Mouse (Mus musculus) hindbrain, postnatal 0 days (tissue): ENCODE data around the gene Vmn1r62. TPM values are rescaled to one million over a fixed set of nuclear protein-coding genes. Genes with fewer than 3 reads are reported as not detected.
"Not testable (repeated sequence)": the region's sequence is repeated elsewhere in the genome, so short reads cannot be mapped to it uniquely, and the experiment has no call there.

Experiments
- ATAC-seq: fragments of 200-750 bp; cut with Nextera tagmentation; 2 replicates; pipeline ENCODE4 v1.8.0; 2017; ENCODE audit warnings: mild to moderate bottlenecking, moderate TSS enrichment, moderate library complexity
- DNase-seq: peaks from one replicate; pipeline ENCODE4 v3.0.0-alpha.2; 2015; ENCODE audit warnings: low spot score
- H3K27ac ChIP-seq: fragments of 300-500 bp; sonication (generic); 2 replicates; pipeline ENCODE4 v1.5.1; 2014; ENCODE audit warnings: mild to moderate bottlenecking
- H3K27me3 ChIP-seq: fragments of 300-500 bp; sonication (generic); 2 replicates; pipeline ENCODE4 v1.6.1; 2014; ENCODE audit warnings: low read length, mixed read lengths; ENCODE audit not compliant: insufficient read depth
- H3K36me3 ChIP-seq: fragments of 300-500 bp; sonication (generic); 2 replicates; pipeline ENCODE4 v1.6.1; 2014; ENCODE audit warnings: low read length, mixed read lengths; ENCODE audit not compliant: insufficient read depth
- H3K4me1 ChIP-seq: fragments of 300-500 bp; sonication (generic); 2 replicates; pipeline ENCODE4 v1.6.1; 2014; ENCODE audit warnings: antibody characterized with exemption, low read length, mixed read lengths; ENCODE audit not compliant: insufficient read depth
- H3K4me2 ChIP-seq: fragments of 300-500 bp; sonication (generic); 2 replicates; pipeline ENCODE4 v1.6.1; 2014; ENCODE audit warnings: low read depth, mild to moderate bottlenecking, low read length, moderate library complexity, mixed read lengths
- H3K4me3 ChIP-seq: fragments of 300-500 bp; sonication (generic); 2 replicates; pipeline ENCODE4 v1.5.1; 2014; ENCODE audit warnings: low read length
- H3K9ac ChIP-seq: fragments of 300-500 bp; sonication (generic); replicated peaks from 2 replicates; pipeline ENCODE4 v1.6.1; 2014; ENCODE audit warnings: mild to moderate bottlenecking, low read length, moderate library complexity, mixed read lengths
- H3K9me3 ChIP-seq: fragments of 300-500 bp; sonication (generic); 2 replicates; pipeline ENCODE4 v1.6.1; 2016; ENCODE audit warnings: low read length, mixed read lengths
- WGBS: fragments of 180-500 bp; shearing (Covaris S2); extraction: QIAGEN DNeasy Blood & Tissue Kit; methylation state at CpG from one replicate; pipeline ENCODE4 v1.1.7; 2014; 5-methylcytosine and 5-hydroxymethylcytosine counted together
- polyA plus RNA-seq: library from polyadenylated mRNA; unstranded; fragments of >200 nt; fragmentation: Nextera tagmentation; extraction: Ambion mirVana; gene quantifications from 2 replicates; pipeline ENCODE4 v1.2.1, GENCODE M21; 2015
- total RNA-seq: library from RNA; depleted of rRNA; stranded (reverse); fragments of >200 nt; gene quantifications from 2 replicates; pipeline ENCODE4 v1.2.3, GENCODE M21; 2014; rRNA removed

Vmn1r62 gene
- total RNA-seq (not detected in 2 replicates), polyA plus RNA-seq (not detected in 2 replicates)

GRCm38 (mm10) chr7:5673331-5673730, at the start of gene Vmn1r62:
Gene Vmn1r62 (plus strand): TSS chr7:5673631.
- H3K4me3 ChIP-seq, H3K27me3 ChIP-seq, H3K4me2 ChIP-seq, ATAC-seq, DNase-seq, H3K4me1 ChIP-seq, H3K9ac ChIP-seq, H3K27ac ChIP-seq, H3K9me3 ChIP-seq, H3K36me3 ChIP-seq: not testable (repeated sequence)
- WGBS: no CpG with 5 or more reads among the region's 1 CpGs

Other genes with a start within 250 kb of the Vmn1r62 start
- gene Vmn1r59, start 216.9 kb upstream of the Vmn1r62 start, total RNA-seq: not detected in 2 replicates
- not detected in 2 replicates for gene Vmn1r59, start 216.9 kb upstream of the Vmn1r62 start, polyA plus RNA-seq
- gene Vmn2r28, start 179.7 kb upstream of the Vmn1r62 start, total RNA-seq: not detected in 2 replicates
- gene Vmn2r28, start 179.7 kb upstream of the Vmn1r62 start, polyA plus RNA-seq: not detected in 2 replicates
- gene Vmn1r60, start 126.3 kb upstream of the Vmn1r62 start, total RNA-seq: not detected in 2 replicates
- not detected in 2 replicates for gene Vmn1r60, start 126.3 kb upstream of the Vmn1r62 start, polyA plus RNA-seq
- gene Vmn1r61, start 60.3 kb upstream of the Vmn1r62 start, total RNA-seq: not detected in 2 replicates
- gene Vmn1r61, start 60.3 kb upstream of the Vmn1r62 start, polyA plus RNA-seq: not detected in 2 replicates
- gene Vmn1r63, start 131.8 kb downstream of the Vmn1r62 start, total RNA-seq: not detected in 2 replicates
- gene Vmn1r63, start 131.8 kb downstream of the Vmn1r62 start, polyA plus RNA-seq: not detected in 2 replicates
- not detected in 2 replicates for gene Vmn1r64, start 210.9 kb downstream of the Vmn1r62 start, total RNA-seq
- not detected in 2 replicates for gene Vmn1r64, start 210.9 kb downstream of the Vmn1r62 start, polyA plus RNA-seq